ENCODE assay signal across 8 mouse cellular contexts in the genomic region with DNA sequence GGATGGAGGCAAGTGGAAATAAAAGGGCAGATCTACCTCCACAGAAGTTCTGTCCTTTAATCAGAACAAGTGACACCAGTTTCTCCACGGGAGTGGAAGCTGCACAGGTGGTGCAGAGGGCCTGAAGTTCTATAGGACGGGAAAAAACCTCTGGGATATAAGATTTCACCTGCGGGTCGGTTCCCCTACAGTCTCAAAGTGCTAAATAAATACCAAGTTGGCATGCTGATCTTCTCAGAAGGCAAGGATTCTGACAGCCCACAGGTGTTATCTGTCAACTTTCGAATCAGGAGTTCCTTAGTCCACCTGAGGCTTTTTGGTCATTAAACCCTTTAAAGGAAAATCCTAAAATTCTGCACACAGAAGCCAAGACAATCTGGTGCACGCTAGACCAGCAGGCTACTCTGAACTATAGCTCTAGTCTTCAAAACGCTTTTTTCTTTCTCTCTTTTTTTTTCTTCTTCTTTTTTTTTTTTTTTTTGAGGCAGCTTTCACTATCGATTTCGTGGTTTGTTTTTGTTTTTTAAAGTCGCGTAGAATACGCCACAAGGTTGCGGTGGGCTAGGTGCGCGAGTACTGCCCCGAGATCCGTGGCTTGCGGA. TPM values are rescaled to one million over a fixed set of nuclear protein-coding genes. Genes with fewer than 3 reads are reported as not detected.
DNase-seq lines count a peak whose midpoint lies in the region; ATAC-seq and TF ChIP-seq lines count a peak whose summit lies in the region.

No protein-coding gene starts in this region.

- H3K27ac ChIP-seq in forebrain, embryonic 14.5 days (ENCODE audit: low read depth, low read length): peak overlapping the region; percentile 91
- H3K27ac ChIP-seq in kidney, embryonic 15.5 days: peak overlapping the region; percentile 97

- peak overlapping the region; percentile 6 for H3ac ChIP-seq in myocyte (ENCODE audit: control insufficient read depth, insufficient read length)

- peak overlapping the region; percentile 76 for H3K4me2 ChIP-seq in forebrain, embryonic 14.5 days (ENCODE audit: low read length)
- H3K4me2 ChIP-seq in kidney, embryonic 15.5 days: peak overlapping the region; percentile 64
- H3K4me2 ChIP-seq in myocyte (ENCODE audit: low read depth): peak overlapping the region; percentile 85

- no peaks in the 10 kb centered on the region for H3K9me3 ChIP-seq in forebrain, embryonic 14.5 days (replicated peaks; ENCODE audit: control insufficient read depth, low read length)
- H3K9me3 ChIP-seq in kidney, embryonic 15.5 days (replicated peaks): no peaks in the 10 kb centered on the region

- peak overlapping the region; percentile 90 for H3K4me3 ChIP-seq in forebrain, embryonic 14.5 days (ENCODE audit: low read depth, low read length)
- H3K4me3 ChIP-seq in kidney, embryonic 15.5 days (replicated peaks): peak overlapping the region; percentile 92
- peak overlapping the region; percentile 77 for H3K4me3 ChIP-seq in myocyte

- ATAC-seq in forebrain, embryonic 14.5 days: peak; percentile 2; the same call in 1 of the 2 replicates
- no peak for ATAC-seq in kidney, embryonic 15.5 days (replicated peaks; ENCODE audit: low FRiP score)

- no peaks in the 10 kb centered on the region for H3K27me3 ChIP-seq in forebrain, embryonic 14.5 days (replicated peaks; ENCODE audit: control insufficient read depth, insufficient read depth, low read length)
- no peaks in the 10 kb centered on the region for H3K27me3 ChIP-seq in kidney, embryonic 15.5 days
- no peaks in the 10 kb centered on the region for H3K27me3 ChIP-seq in myocyte (ENCODE audit: control insufficient read depth, insufficient read depth, insufficient read length)

- WGBS in forebrain, embryonic 14.5 days: 1% methylated on average over 18 of the region's 18 CpGs
- WGBS in kidney, embryonic 15.5 days: under 1% methylated on average over 18 of the region's 18 CpGs

- intact Hi-C loops in left cerebral cortex, postnatal 4 days (cut with DNase I): loop anchor here (10.0 kb wide), 1 partner anchor 343 kb away; the partner anchor contains the start of genes Hint1 and Lyrm7

- no peaks in the 10 kb centered on the region for H3K36me3 ChIP-seq in forebrain, embryonic 14.5 days (ENCODE audit: control insufficient read depth, insufficient read depth, low read length)
- H3K36me3 ChIP-seq in kidney, embryonic 15.5 days: no peaks in the 10 kb centered on the region
- no peaks in the 10 kb centered on the region for H3K36me3 ChIP-seq in myocyte (ENCODE audit: control insufficient read depth, insufficient read depth)

- peaks cover 39% of the 10 kb centered on the region for H3K79me2 ChIP-seq in myocyte (ENCODE audit: control insufficient read depth, insufficient read depth)

- H3K4me1 ChIP-seq in forebrain, embryonic 14.5 days (ENCODE audit: control insufficient read depth, insufficient read depth, low read length): peaks cover 14% of the 10 kb centered on the region
- peaks cover 21% of the 10 kb centered on the region for H3K4me1 ChIP-seq in kidney, embryonic 15.5 days

- H3K9ac ChIP-seq in forebrain, embryonic 14.5 days (ENCODE audit: low read length): peak overlapping the region; percentile 68
- peak overlapping the region; percentile 60 for H3K9ac ChIP-seq in kidney, embryonic 15.5 days

- TF ChIP-seq POLR2A in myocyte (IDR thresholded peaks at IDR 0.05; ENCODE audit: insufficient read length, low read depth): no peak

- DNase-seq in kidney, adult 11 months: peak; percentile 9
- DNase-seq in kidney, postnatal 25 days: no peak
- peak; percentile 22 for DNase-seq in brain, adult 2 months (ENCODE audit: low read depth, low spot score)
- peak; percentile 10 for DNase-seq in forebrain, embryonic 14.5 days (ENCODE audit: low spot score)
- no peak for DNase-seq in gastrocnemius, postnatal 10 days
- no peak for DNase-seq in left cerebral cortex, postnatal 4 days

TF ChIP-seq in myocyte, 11 proteins besides CTCF, POLR2A, EP300 and RAD21:
- TF ChIP-seq USF1 (IDR thresholded peaks at IDR 0.05; ENCODE audit: low read depth): no peak
- TF ChIP-seq TCF3 (IDR thresholded peaks at IDR 0.05; ENCODE audit: insufficient read length, low read depth): no peak
- no peak for TF ChIP-seq POLR2AphosphoS2 (IDR thresholded peaks at IDR 0.05; ENCODE audit: insufficient read length, low read depth)
- TF ChIP-seq REST (IDR thresholded peaks at IDR 0.05; ENCODE audit: insufficient read depth, insufficient read length): no peak
- no peak for TF ChIP-seq CEBPB (IDR thresholded peaks at IDR 0.05; ENCODE audit: insufficient read depth, poor library complexity, severe bottlenecking)
TF ChIP-seq in myocyte: peak in this region for 0.

RNA-seq across cellular contexts. Expression of gene Rapgef6, which starts 0.6 kb away (rescaled TPM):
- polyA plus RNA-seq in forebrain, embryonic 14.5 days (2014; fragmentation: Nextera tagmentation; extraction: Ambion mirVana): 21.1 and 27.5 TPM in 2 replicates
- polyA plus RNA-seq in kidney, embryonic 15.5 days (2015; fragmentation: Nextera tagmentation; extraction: Ambion mirVana): 34.2 and 34.7 TPM in 2 replicates
- 3.1 TPM for polyA plus RNA-seq in myocyte (2012; fragmentation: generic; extraction: Trizol)
- total RNA-seq in gastrocnemius, postnatal 10 days (2021): 10 to 100 TPM in 1 of 2 experiments, 1 to 10 TPM in 1; 9.0 to 13.6 TPM
- 10 to 100 TPM; 34.2 to 37.9 TPM for total RNA-seq in left cerebral cortex, postnatal 4 days (2021)

Comparison
In these comparisons a context has a peak if more than half of its experiments do, and no peak if none do; other contexts are left out.
1. DNase-seq: peak in kidney, adult 11 months (single experiment), brain, adult 2 months (single experiment) and forebrain, embryonic 14.5 days (single experiment); none in kidney, postnatal 25 days (0 of 2), gastrocnemius, postnatal 10 days (single experiment) and left cerebral cortex, postnatal 4 days (single experiment).
2. Peak in every context shown above with its lines, with median percentiles within 50 percentile points of each other: H3K4me2 ChIP-seq and H3K4me3 ChIP-seq.